Mouse (Mus musculus) thymus, adult 2 months (tissue): ENCODE results near the gene Npas2. TPM values are rescaled to one million over a fixed set of nuclear protein-coding genes. Genes with fewer than 3 reads are reported as not detected.
A peak's percentile ranks its signal among the peaks of the same experiment; 100 is the strongest.

ENCODE experiments used
- DNase-seq: peaks from one replicate; pipeline ENCODE4 v3.0.0; 2021
- H3K27ac ChIP-seq: fragments of 200-500 bp; 2 replicates; pipeline ENCODE4 v1.5.1; 2012; ENCODE audit warnings: low read length, control low read depth; ENCODE audit not compliant: control insufficient read depth, insufficient read depth
- H3K27me3 ChIP-seq: fragments of 200-500 bp; 2 replicates; pipeline ENCODE4 v1.6.1; 2012; ENCODE audit warnings: mild to moderate bottlenecking, low read length, moderate library complexity, mixed read lengths; ENCODE audit not compliant: control insufficient read depth, insufficient read depth
- H3K36me3 ChIP-seq: fragments of 200-500 bp; 2 replicates; pipeline ENCODE4 v1.6.1; 2012; ENCODE audit warnings: mild to moderate bottlenecking, low read length, moderate library complexity; ENCODE audit not compliant: control insufficient read depth, insufficient read depth
- H3K4me1 ChIP-seq: fragments of 200-500 bp; replicated peaks from 2 replicates; pipeline ENCODE4 v1.6.1; 2012; ENCODE audit warnings: low read length; ENCODE audit not compliant: control insufficient read depth, insufficient read depth
- H3K4me3 ChIP-seq: fragments of 200-500 bp; 2 replicates; pipeline ENCODE4 v1.5.1; 2012; ENCODE audit warnings: mild to moderate bottlenecking, low read length, control low read depth, moderate library complexity; ENCODE audit not compliant: control insufficient read depth, insufficient read depth
- CTCF ChIP-seq: fragments of 200-500 bp; IDR thresholded peaks from 2 replicates; pipeline ENCODE4 v1.5.1; 2012; ENCODE audit warnings: mild to moderate bottlenecking, control low read depth, low read length, moderate library complexity, borderline replicate concordance; ENCODE audit not compliant: control insufficient read depth, poor library complexity, insufficient read depth; ENCODE audit errors: extremely low read depth
- POLR2A ChIP-seq: fragments of 200-500 bp; IDR thresholded peaks from 2 replicates; pipeline ENCODE4 v1.6.1; 2012; ENCODE audit warnings: mild to moderate bottlenecking, low read length, control low read depth, moderate library complexity; ENCODE audit not compliant: control insufficient read depth, poor library complexity, insufficient read depth; ENCODE audit errors: extremely low read depth
- WGBS: fragments of 180-500 bp; shearing (Covaris S2); methylation state at CpG from one replicate; pipeline ENCODE4 v1.1.7; 2018; 5-methylcytosine and 5-hydroxymethylcytosine counted together
- polyA plus RNA-seq: library from polyadenylated mRNA; depleted of rRNA; stranded (reverse); fragments of >200 nt; gene quantifications from 2 replicates; pipeline ENCODE4 v1.2.3, GENCODE M21; 2012

Gene Npas2
- polyA plus RNA-seq, 1 experiment = 6.9 TPM

- Histone ChIP-seq H3K36me3 (no peaks in the 10 kb centered on the region), H3K27ac (no peak overlapping the region), H3K4me3 (no peak overlapping the region), H3K27me3 (no peaks in the 10 kb centered on the region), H3K4me1 (peaks cover 15% of the 10 kb centered on the region)
- no peak for TF ChIP-seq CTCF
- TF ChIP-seq POLR2A = no peak
- DNase-seq = peak; percentile 64
- WGBS = 52% methylated on average over 7 of the region's 7 CpGs
Measured at GRCm38 (mm10) chr1:39206942-39207341, 13.4 kb downstream of the Npas2 start.

- H3K36me3 ChIP-seq = no peaks in the 10 kb centered on the region
- no peaks in the 10 kb centered on the region for H3K27me3 ChIP-seq
- TF ChIP-seq CTCF (peak; percentile 68; the same call in 1 of the 2 replicates), POLR2A (no peak)
- H3K27ac ChIP-seq = no peak overlapping the region
- H3K4me3 ChIP-seq = no peak overlapping the region
- H3K4me1 ChIP-seq = peaks cover 9% of the 10 kb centered on the region
- peak; percentile 54 for DNase-seq
- 51% methylated on average over 5 of the region's 5 CpGs for WGBS
Measured at GRCm38 (mm10) chr1:39210928-39211327, 17.4 kb downstream of the Npas2 start.

GRCm38 (mm10) chr1:39212982-39213381 lies 19.5 kb downstream of the Npas2 start:
- 92% methylated on average over 6 of the region's 6 CpGs for WGBS

DNA sequence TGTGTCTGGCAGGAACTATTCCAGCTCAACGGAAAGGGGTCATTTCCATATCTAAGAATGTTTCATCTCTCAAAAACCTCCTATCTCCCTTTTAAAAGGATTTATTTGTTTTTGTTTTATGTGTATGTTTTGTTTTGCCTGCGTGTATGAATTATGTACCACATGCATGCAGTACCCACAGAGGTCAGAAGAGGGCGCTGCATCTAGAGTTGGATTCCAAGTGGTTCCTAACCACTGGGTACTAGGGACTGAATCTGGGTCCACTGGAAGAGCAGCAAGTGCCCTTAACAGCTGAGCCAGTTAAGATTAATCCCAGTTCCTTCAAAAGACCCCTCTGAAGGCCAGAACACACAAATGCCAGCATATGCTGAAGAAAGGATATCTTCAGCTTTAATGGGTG lies 24.1 kb downstream of the Npas2 start:
- no peak for DNase-seq

More at GRCm38 (mm10) chr1:39212982-39213381, 19.5 kb downstream of the Npas2 start:
- Histone ChIP-seq H3K27ac (no peak overlapping the region), H3K36me3 (no peaks in the 10 kb centered on the region), H3K4me1 (peaks cover 2% of the 10 kb centered on the region), H3K27me3 (no peaks in the 10 kb centered on the region), H3K4me3 (no peak overlapping the region)
- no peak for TF ChIP-seq CTCF
- no peak for TF ChIP-seq POLR2A
- DNase-seq = no peak

GRCm38 (mm10) chr1:39228401-39228800 lies 34.9 kb downstream of the Npas2 start:
- no peak for DNase-seq
- WGBS = 98% methylated on average over 5 of the region's 5 CpGs

More for the DNA sequence above, 24.1 kb downstream of the Npas2 start:
- TF ChIP-seq CTCF = no peak
- TF ChIP-seq POLR2A = no peak
- Histone ChIP-seq H3K27me3 (no peaks in the 10 kb centered on the region), H3K4me1 (peaks cover 6% of the 10 kb centered on the region), H3K36me3 (no peaks in the 10 kb centered on the region), H3K27ac (no peak overlapping the region), H3K4me3 (no peak overlapping the region)
- 93% methylated on average over 3 of the region's 3 CpGs for WGBS

GRCm38 (mm10) chr1:39230021-39230420 lies 36.5 kb downstream of the Npas2 start:
- Histone ChIP-seq H3K27ac (no peak overlapping the region), H3K4me1 (no peaks in the 10 kb centered on the region), H3K27me3 (no peaks in the 10 kb centered on the region), H3K36me3 (no peaks in the 10 kb centered on the region), H3K4me3 (no peak overlapping the region)
- WGBS = 78% methylated on average over 3 of the region's 3 CpGs
- no peak for TF ChIP-seq CTCF
- TF ChIP-seq POLR2A = no peak
- no peak for DNase-seq

More at GRCm38 (mm10) chr1:39228401-39228800, 34.9 kb downstream of the Npas2 start:
- Histone ChIP-seq H3K4me3 (no peak overlapping the region), H3K27ac (no peak overlapping the region), H3K27me3 (no peaks in the 10 kb centered on the region), H3K4me1 (no peaks in the 10 kb centered on the region), H3K36me3 (no peaks in the 10 kb centered on the region)
- TF ChIP-seq POLR2A (no peak), CTCF (no peak)

- 67% methylated on average over 11 of the region's 11 CpGs for WGBS
- no peaks in the 10 kb centered on the region for H3K27me3 ChIP-seq
Measured at GRCm38 (mm10) chr1:39234815-39235449, 41.4 kb downstream of the Npas2 start.

More at GRCm38 (mm10) chr1:39234815-39235449, 41.4 kb downstream of the Npas2 start:
- no peak overlapping the region for H3K4me3 ChIP-seq
- no peak for DNase-seq
- no peak overlapping the region for H3K27ac ChIP-seq
- H3K4me1 ChIP-seq = no peaks in the 10 kb centered on the region
- TF ChIP-seq POLR2A (no peak), CTCF (no peak)
- no peaks in the 10 kb centered on the region for H3K36me3 ChIP-seq
